Mouse (Mus musculus) layer of hippocampus, postnatal 10 days (tissue): ENCODE measurements around the gene Sorcs3. TPM values are rescaled to one million over a fixed set of nuclear protein-coding genes. Genes with fewer than 3 reads are reported as not detected.

Experiments
- DNase-seq, 2 experiments: peaks; one replicate each; pipeline ENCODE4 v3.0.0; 2021; ENCODE audit warnings: low spot score in 2 of 2
- total RNA-seq, 2 experiments: library from RNA; stranded (reverse); gene quantifications; 2 replicates each; pipeline ENCODE4 v1.2.3; 2021

The Sorcs3 gene
- total RNA-seq, 2 experiments from 2014 or later, result 27.5 to 29.9 TPM

DNA sequence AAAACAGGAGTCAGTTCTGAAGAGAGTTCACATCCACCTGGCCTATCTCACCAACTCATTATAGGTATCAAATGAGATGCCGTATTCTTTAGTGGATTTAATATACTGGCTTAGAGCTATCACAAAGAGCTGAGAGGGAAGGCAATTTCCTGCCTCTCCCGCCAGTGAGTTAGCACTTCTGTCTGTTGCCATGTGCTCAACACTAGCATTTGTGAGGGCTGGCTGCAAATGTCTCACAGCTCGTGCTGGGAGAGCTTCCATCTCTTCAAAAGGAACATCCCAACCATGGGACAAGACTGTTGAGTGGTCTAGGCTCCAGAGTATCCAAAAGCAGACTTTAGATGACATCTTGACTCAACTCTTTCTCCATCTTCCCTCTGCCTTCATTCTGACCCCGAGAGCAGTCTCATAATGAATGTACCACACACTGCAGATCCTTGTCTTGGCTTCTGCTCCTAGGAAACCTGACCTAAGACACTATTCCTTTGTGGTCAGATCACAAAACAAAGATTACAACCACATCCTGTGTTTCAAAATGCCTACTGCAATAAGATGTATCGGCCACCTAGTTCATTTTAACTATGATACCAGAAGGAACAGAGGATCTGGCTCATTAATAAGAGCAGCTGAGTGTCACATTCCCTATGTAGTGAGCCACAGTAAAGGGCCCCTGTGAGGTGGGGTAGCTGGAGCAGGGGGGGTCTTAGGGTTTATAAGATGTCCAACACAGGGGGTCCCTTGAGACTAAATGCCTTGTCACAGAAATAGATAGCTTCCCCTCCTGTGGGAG lies 614.9 kb downstream of the Sorcs3 start:
- DNase-seq, result peak in 1 of 2 experiments; percentile 25

DNA sequence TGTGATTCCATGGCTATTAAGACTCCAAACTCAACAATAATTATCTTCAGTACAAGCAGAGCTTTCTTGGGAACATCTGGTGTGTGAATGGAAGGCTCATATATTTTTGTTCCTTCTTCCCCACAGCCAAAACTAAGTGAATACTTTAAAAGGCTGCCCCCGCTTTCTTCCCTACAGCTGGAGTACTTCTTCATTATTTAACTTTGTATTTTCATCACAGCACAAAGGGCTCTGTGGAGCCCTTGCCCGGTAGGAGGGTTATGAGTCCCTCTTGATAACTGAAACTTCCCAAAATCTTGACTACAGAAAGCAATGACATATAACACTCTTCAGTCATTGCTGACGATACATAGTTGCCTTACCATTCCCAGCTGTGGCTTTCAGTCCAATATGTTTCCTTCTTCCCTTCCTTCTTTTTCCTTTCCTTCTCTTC lies 615.5 kb downstream of the Sorcs3 start:
- DNase-seq, result no peak

DNA sequence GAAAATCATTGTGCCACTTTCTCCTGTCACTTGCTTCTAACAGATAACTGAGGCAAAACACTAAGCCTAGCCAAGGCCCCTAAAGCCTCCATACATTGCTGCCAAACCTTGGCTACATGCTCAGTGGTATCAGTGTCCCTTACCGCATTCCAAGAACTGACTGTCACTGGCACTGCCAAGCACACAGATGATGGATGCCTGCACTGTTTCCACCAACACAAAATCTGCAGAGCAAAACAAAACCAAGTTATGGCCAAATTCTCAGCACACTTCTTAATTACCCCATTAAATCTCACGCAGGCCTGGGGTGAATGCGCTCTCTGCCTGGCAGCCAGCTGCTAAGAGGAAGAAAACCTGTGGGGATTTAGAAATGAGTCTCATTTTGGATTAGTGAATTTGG lies 628.5 kb downstream of the Sorcs3 start:
- DNase-seq, result peak; percentile 10 to 16

DNA sequence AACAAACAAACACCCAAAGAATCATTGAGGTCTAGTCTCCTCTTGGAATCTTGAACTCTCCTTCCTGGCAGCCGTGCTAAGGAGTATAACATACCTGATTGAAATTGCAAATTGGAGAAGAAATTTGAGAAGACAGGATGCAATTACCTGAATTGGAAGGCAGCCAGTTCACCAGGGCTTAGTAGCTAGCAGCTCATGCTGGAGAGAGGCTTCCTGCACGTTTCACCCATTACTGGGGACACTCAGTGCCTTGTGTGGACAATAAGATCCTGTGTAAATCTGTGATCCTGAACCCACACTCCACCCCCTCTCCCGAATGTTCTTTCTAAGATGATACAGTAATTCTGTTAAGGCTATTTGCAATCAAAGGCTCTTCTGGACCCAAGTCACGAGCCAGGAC lies 633.6 kb downstream of the Sorcs3 start:
- no peak for DNase-seq

DNA sequence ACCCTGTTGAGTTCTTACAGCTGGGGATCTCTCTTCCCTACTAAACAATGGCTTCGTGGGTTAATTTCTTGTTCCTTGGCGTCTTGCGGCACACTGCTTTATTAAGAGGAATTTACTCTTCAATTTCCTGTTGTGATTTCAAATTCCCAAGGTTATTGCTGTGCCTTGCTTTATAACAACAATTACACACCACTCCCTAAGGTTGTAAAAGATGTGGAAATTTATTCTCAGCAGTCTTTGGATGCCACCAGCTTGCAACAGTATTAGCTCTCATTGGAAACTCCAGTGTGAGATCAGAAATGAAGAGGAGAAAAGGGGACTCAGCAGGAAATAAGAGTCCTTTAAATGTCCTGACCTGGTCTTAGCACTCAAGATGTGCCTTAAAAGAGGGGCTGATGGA lies 641.9 kb downstream of the Sorcs3 start:
- no peak for DNase-seq

DNA sequence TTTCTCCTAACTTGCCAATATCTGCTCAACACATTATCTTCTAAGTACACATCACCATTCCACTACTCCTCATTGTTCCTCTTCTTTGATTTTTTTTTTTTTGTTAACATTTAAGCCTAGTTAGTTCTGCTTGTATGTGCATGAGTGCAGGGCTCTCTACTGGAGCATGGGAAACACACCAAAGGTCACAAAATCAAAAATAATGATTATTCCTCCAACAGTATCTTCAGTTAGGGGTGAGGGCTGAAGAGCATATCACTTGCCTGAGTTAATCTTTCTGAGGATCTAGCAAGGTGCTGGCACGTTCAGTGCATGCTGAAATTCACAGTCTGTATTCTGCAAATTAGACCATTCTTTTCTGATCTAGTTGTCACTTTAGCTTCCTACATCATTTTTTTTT lies 644.6 kb downstream of the Sorcs3 start:
- no peak for DNase-seq
